Mouse (Mus musculus): ENCODE data around the gene Cdc42ep4.

DNA sequence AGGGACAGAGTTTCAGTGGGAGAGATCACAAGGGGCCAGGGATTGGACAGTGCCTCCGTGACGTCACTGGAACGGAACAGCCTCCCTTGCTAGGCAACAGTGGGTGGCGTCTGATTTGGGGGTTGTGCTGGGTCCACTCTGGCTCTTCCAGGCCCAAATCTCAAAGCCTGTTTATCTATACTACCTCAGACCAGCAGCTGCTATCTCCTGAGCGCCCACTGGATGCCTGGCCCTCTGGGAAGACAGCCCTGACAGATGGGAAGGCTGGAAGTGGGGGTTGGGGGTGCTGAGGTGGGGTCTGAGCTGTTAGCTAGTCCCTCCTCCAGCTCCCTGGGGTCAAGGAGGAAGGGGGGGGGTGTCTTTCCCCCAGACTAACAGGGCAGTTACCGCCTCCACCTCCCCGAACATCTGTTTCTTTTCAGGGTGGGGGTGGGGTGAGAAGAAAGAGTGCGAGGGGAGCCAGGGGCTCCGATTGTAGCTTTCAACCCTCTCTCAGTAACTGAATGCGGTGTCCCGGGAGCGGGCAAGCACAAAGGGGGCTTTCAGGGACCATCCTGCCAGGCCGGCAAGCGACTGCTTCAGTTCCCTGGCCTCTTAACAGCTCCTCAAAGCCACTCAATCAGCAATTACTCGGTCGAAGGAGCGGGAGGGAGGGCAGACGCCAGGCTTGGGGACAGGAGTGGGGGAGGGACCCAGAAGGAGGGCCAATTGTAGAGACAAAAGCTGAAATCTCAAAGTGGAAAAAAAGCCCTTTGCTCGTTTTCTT lies 33.9 kb upstream of the Cdc42ep4 start:
- TF ChIP-seq CTCF (IDR thresholded peaks at IDR 0.05; ENCODE audit: borderline replicate concordance, insufficient read depth, low read length) = no peak
- TF ChIP-seq POLR2A (IDR thresholded peaks at IDR 0.05; ENCODE audit: low read depth, low read length) = peak; percentile 30; the same call in 1 of the 2 replicates

Measured in embryonic fibroblast, embryonic 13.5 days (primary cell).